Mouse (Mus musculus): ENCODE data around the gene Cdc42bpg. TPM values are rescaled to one million over a fixed set of nuclear protein-coding genes. Genes with fewer than 3 reads are reported as not detected.

The Cdc42bpg gene
- polyA plus RNA-seq, 1 experiment from 2014 or later, result 0.71 TPM

- Histone ChIP-seq H3K27me3 (ENCODE audit: control insufficient read depth, insufficient read depth, low read length) (no peaks in the 10 kb centered on the region), H3K4me2 (ENCODE audit: low read depth, low read length) (no peak overlapping the region), H3K9me3 (ENCODE audit: control insufficient read depth, low read length) (no peaks in the 10 kb centered on the region), H3K36me3 (ENCODE audit: control insufficient read depth, insufficient read depth, low read length) (peaks cover 22% of the 10 kb centered on the region), H3K4me1 (ENCODE audit: control insufficient read depth, insufficient read depth, low read length) (no peaks in the 10 kb centered on the region), H3K4me3 (ENCODE audit: low read depth, low read length) (no peak overlapping the region), H3K9ac (replicated peaks; ENCODE audit: low read depth, low read length) (no peak overlapping the region), H3K27ac (ENCODE audit: low read depth, low read length) (no peak overlapping the region)
- no peak for ATAC-seq (ENCODE audit: low read depth)
- 93% methylated on average over 4 of the region's 4 CpGs for WGBS
Measured at GRCm38 (mm10) chr19:6347615-6348014, 41.4 kb downstream of the Cdc42bpg start.

GRCm38 (mm10) chr19:6348717-6349116 is 42.5 kb downstream of the Cdc42bpg start:
- ATAC-seq (ENCODE audit: low read depth), result no peak
- no peaks in the 10 kb centered on the region for H3K27me3 ChIP-seq (ENCODE audit: control insufficient read depth, insufficient read depth, low read length)
- H3K4me3 ChIP-seq (ENCODE audit: low read depth, low read length), result no peak overlapping the region
- H3K9ac ChIP-seq (replicated peaks; ENCODE audit: low read depth, low read length), result no peak overlapping the region
- H3K4me2 ChIP-seq (ENCODE audit: low read depth, low read length), result no peak overlapping the region
- H3K27ac ChIP-seq (ENCODE audit: low read depth, low read length), result no peak overlapping the region
- 52% methylated on average over 9 of the region's 9 CpGs for WGBS
- peaks cover 22% of the 10 kb centered on the region for H3K36me3 ChIP-seq (ENCODE audit: control insufficient read depth, insufficient read depth, low read length)
- H3K9me3 ChIP-seq (ENCODE audit: control insufficient read depth, low read length), result no peaks in the 10 kb centered on the region
- no peaks in the 10 kb centered on the region for H3K4me1 ChIP-seq (ENCODE audit: control insufficient read depth, insufficient read depth, low read length)

- Histone ChIP-seq H3K4me1 (ENCODE audit: control insufficient read depth, insufficient read depth, low read length) (no peaks in the 10 kb centered on the region), H3K9me3 (ENCODE audit: control insufficient read depth, low read length) (no peaks in the 10 kb centered on the region), H3K27ac (ENCODE audit: low read depth, low read length) (no peak overlapping the region), H3K36me3 (ENCODE audit: control insufficient read depth, insufficient read depth, low read length) (peaks cover 22% of the 10 kb centered on the region), H3K9ac (replicated peaks; ENCODE audit: low read depth, low read length) (no peak overlapping the region), H3K4me2 (ENCODE audit: low read depth, low read length) (no peak overlapping the region), H3K4me3 (ENCODE audit: low read depth, low read length) (no peak overlapping the region), H3K27me3 (ENCODE audit: control insufficient read depth, insufficient read depth, low read length) (no peaks in the 10 kb centered on the region)
- WGBS, result 31% methylated on average over 14 of the region's 14 CpGs
- ATAC-seq (ENCODE audit: low read depth), result no peak
Measured at GRCm38 (mm10) chr19:6349215-6349983, 43.1 kb downstream of the Cdc42bpg start.

GRCm38 (mm10) chr19:6351431-6352106 is 45.3 kb downstream of the Cdc42bpg start:
- 74% methylated on average over 14 of the region's 14 CpGs for WGBS
- Histone ChIP-seq H3K9ac (replicated peaks; ENCODE audit: low read depth, low read length) (no peak overlapping the region), H3K9me3 (ENCODE audit: control insufficient read depth, low read length) (no peaks in the 10 kb centered on the region), H3K27ac (ENCODE audit: low read depth, low read length) (no peak overlapping the region), H3K4me2 (ENCODE audit: low read depth, low read length) (no peak overlapping the region), H3K4me3 (ENCODE audit: low read depth, low read length) (no peak overlapping the region), H3K36me3 (ENCODE audit: control insufficient read depth, insufficient read depth, low read length) (peaks cover 7% of the 10 kb centered on the region), H3K4me1 (ENCODE audit: control insufficient read depth, insufficient read depth, low read length) (no peaks in the 10 kb centered on the region), H3K27me3 (ENCODE audit: control insufficient read depth, insufficient read depth, low read length) (no peaks in the 10 kb centered on the region)
- ATAC-seq (ENCODE audit: low read depth), result no peak

GRCm38 (mm10) chr19:6352107-6352505 is 45.9 kb downstream of the Cdc42bpg start:
- no peak overlapping the region for H3K4me2 ChIP-seq (ENCODE audit: low read depth, low read length)
- H3K27ac ChIP-seq (ENCODE audit: low read depth, low read length), result no peak overlapping the region
- H3K27me3 ChIP-seq (ENCODE audit: control insufficient read depth, insufficient read depth, low read length), result no peaks in the 10 kb centered on the region
- H3K9ac ChIP-seq (replicated peaks; ENCODE audit: low read depth, low read length), result no peak overlapping the region
- peaks cover 3% of the 10 kb centered on the region; the same call in 1 of the 2 replicates for H3K36me3 ChIP-seq (ENCODE audit: control insufficient read depth, insufficient read depth, low read length)
- no peak for ATAC-seq (ENCODE audit: low read depth)
- no peak overlapping the region for H3K4me3 ChIP-seq (ENCODE audit: low read depth, low read length)
- no peaks in the 10 kb centered on the region for H3K4me1 ChIP-seq (ENCODE audit: control insufficient read depth, insufficient read depth, low read length)
- H3K9me3 ChIP-seq (ENCODE audit: control insufficient read depth, low read length), result no peaks in the 10 kb centered on the region
- WGBS, result 87% methylated on average over 2 of the region's 2 CpGs

- Histone ChIP-seq H3K4me2 (ENCODE audit: low read depth, low read length) (no peak overlapping the region), H3K4me3 (ENCODE audit: low read depth, low read length) (no peak overlapping the region), H3K27ac (ENCODE audit: low read depth, low read length) (no peak overlapping the region), H3K4me1 (ENCODE audit: control insufficient read depth, insufficient read depth, low read length) (no peaks in the 10 kb centered on the region), H3K9me3 (ENCODE audit: control insufficient read depth, low read length) (no peaks in the 10 kb centered on the region), H3K27me3 (ENCODE audit: control insufficient read depth, insufficient read depth, low read length) (no peaks in the 10 kb centered on the region), H3K36me3 (ENCODE audit: control insufficient read depth, insufficient read depth, low read length) (peaks cover 3% of the 10 kb centered on the region; the same call in 1 of the 2 replicates), H3K9ac (replicated peaks; ENCODE audit: low read depth, low read length) (no peak overlapping the region)
- WGBS, result 82% methylated on average over 7 of the region's 7 CpGs
- no peak for ATAC-seq (ENCODE audit: low read depth)
Measured at GRCm38 (mm10) chr19:6354030-6354429, 47.8 kb downstream of the Cdc42bpg start.

GRCm38 (mm10) chr19:6361291-6361690 is 55.0 kb downstream of the Cdc42bpg start:
- H3K4me1 ChIP-seq (ENCODE audit: control insufficient read depth, insufficient read depth, low read length), result peaks cover 17% of the 10 kb centered on the region
- H3K36me3 ChIP-seq (ENCODE audit: control insufficient read depth, insufficient read depth, low read length), result peaks cover 12% of the 10 kb centered on the region
- no peaks in the 10 kb centered on the region for H3K9me3 ChIP-seq (ENCODE audit: control insufficient read depth, low read length)
- H3K9ac ChIP-seq (replicated peaks; ENCODE audit: low read depth, low read length), result no peak overlapping the region
- H3K4me3 ChIP-seq (ENCODE audit: low read depth, low read length), result no peak overlapping the region
- H3K27ac ChIP-seq (ENCODE audit: low read depth, low read length), result no peak overlapping the region
- WGBS, result 92% methylated on average over 3 of the region's 3 CpGs
- no peak for ATAC-seq (ENCODE audit: low read depth)
- no peak overlapping the region for H3K4me2 ChIP-seq (ENCODE audit: low read depth, low read length)
- peaks cover 3% of the 10 kb centered on the region; the same call in 1 of the 2 replicates for H3K27me3 ChIP-seq (ENCODE audit: control insufficient read depth, insufficient read depth, low read length)

GRCm38 (mm10) chr19:6363091-6363410 is 56.8 kb downstream of the Cdc42bpg start:
- Histone ChIP-seq H3K9ac (replicated peaks; ENCODE audit: low read depth, low read length) (0 out of 2 replicates have a peak overlapping the region, but pooled peaks have one; percentile 99), H3K27ac (ENCODE audit: low read depth, low read length) (peak overlapping the region; percentile 99), H3K27me3 (ENCODE audit: control insufficient read depth, insufficient read depth, low read length) (peaks cover 3% of the 10 kb centered on the region; the same call in 1 of the 2 replicates), H3K4me2 (ENCODE audit: low read depth, low read length) (peak overlapping the region; percentile 44), H3K4me3 (ENCODE audit: low read depth, low read length) (peak overlapping the region; percentile 100), H3K9me3 (ENCODE audit: control insufficient read depth, low read length) (no peaks in the 10 kb centered on the region), H3K4me1 (ENCODE audit: control insufficient read depth, insufficient read depth, low read length) (peaks cover 17% of the 10 kb centered on the region), H3K36me3 (ENCODE audit: control insufficient read depth, insufficient read depth, low read length) (peaks cover 30% of the 10 kb centered on the region)
- no peak for ATAC-seq (ENCODE audit: low read depth)
- WGBS, result under 1% methylated on average over 11 of the region's 11 CpGs
